Mouse (Mus musculus): ENCODE results near the gene Nos1. TPM values are rescaled to one million over a fixed set of nuclear protein-coding genes. Genes with fewer than 3 reads are reported as not detected.

Gene Nos1
- polyA plus RNA-seq, 2 experiments, result 0.41 to 0.70 TPM

DNA sequence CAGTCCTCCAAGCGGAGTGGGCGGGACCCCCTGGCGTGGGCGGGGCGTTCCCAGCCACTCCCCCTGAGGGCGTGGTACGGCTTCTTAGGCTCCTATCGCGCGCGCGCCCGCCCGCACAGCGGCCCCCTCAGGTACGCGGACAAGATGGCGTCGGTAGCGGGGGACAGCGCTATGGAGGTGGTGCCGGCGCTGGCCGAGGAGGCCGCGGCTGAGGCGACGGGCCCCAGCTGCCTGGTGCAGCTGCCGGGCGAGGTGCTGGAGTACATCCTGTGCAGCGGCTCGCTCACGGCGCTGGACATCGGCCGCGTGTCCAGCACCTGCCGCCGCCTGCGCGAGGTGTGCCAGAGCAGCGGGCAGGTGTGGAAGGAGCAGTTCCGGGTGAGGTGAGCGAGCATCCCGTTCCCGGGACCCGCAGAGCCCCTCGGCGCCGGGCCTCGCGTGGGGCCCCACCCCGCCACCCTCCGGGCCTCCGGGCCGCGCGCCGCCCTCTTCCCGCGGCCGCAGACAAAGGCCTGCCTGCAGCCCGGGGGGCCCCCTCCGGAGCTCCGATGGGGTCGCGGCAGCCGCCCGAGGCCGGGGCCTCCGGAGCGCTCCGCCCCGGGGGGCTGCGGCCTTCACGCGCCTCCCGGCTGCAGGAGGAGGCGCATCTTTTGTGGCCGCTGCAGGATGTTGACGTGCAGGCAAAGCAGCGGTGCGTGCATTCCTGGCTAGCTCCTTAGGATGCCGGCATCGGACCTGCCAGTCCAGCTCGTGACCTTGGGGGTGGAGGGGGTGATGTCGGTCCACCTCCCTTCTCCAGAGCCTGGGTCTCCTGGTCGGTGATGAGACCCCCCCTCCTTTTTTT lies 196.0 kb downstream of the Nos1 start, which contains the start of gene Fbxo21:
Fbxo21 (plus strand) TSS at position 74 of the 844 bp plus-strand sequence.
- Histone ChIP-seq H3K27ac (replicated peaks; ENCODE audit: low read depth, low read length) (peak within 1 kb of the TSS; percentile 76), H3K9ac (ENCODE audit: low read depth, low read length, severe bottlenecking) (peak within 1 kb of the TSS; percentile 92), H3K9me3 (ENCODE audit: control insufficient read depth, low read length) (no peaks in the 10 kb centered on the region), H3K4me3 (replicated peaks; ENCODE audit: low read length) (peak within 1 kb of the TSS; percentile 99), H3K36me3 (ENCODE audit: control insufficient read depth, insufficient read depth, low read length) (peaks cover 24% of the 10 kb centered on the region), H3K27me3 (ENCODE audit: control insufficient read depth, insufficient read depth, low read length) (no peaks in the 10 kb centered on the region), H3K4me1 (ENCODE audit: control insufficient read depth, insufficient read depth, low read length) (peaks cover 9% of the 10 kb centered on the region), H3K4me2 (replicated peaks; ENCODE audit: low read depth, low read length, severe bottlenecking) (peak within 1 kb of the TSS; percentile 80)
- peak; percentile 96 for DNase-seq (ENCODE audit: low spot score)
- 0 out of 2 replicates have a peak, but pooled peaks have one; percentile 48 for TF ChIP-seq POLR2A (IDR thresholded peaks at IDR 0.05; ENCODE audit: borderline replicate concordance, extremely low read depth, insufficient read depth, insufficient read length)
- under 1% methylated on average over 51 of the region's 88 CpGs for WGBS
- ATAC-seq (ENCODE audit: low FRiP score, low read depth), result peak; percentile 94

DNA sequence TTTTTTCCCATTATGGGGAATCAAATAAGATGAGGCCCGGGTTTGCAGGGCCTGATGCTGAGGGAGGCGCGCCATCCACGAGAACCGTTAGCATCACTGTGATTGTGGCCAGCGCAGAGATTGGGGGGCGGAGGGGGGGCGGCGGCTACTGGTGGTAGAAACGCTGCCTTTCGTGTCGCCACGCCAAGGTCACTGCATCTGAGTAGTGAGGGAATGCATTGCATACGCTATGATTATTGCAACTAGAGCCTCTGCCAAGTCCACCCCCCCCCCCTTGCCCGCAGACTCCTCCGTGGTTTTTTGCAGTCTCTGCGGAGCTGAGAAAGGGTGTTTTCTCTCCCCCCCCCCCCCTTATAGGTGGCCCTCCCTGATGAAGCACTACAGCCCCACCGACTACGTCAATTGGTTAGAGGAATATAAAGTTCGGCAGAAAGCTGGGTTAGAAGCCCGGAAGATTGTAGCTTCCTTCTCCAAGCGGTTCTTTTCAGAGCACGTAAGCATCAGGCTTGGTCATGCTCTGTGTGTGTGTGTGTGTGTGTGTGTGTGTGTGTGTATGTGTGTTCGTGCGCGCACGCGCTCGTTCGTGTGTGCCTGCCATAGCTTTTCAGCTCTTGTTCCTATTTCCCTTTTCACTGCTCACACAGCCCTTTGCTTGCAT lies 196.8 kb downstream of the Nos1 start:
- Histone ChIP-seq H3K9ac (ENCODE audit: low read depth, low read length, severe bottlenecking) (peak overlapping the region; percentile 92), H3K4me3 (replicated peaks; ENCODE audit: low read length) (peak overlapping the region; percentile 99), H3K4me2 (replicated peaks; ENCODE audit: low read depth, low read length, severe bottlenecking) (peak overlapping the region; percentile 80), H3K27me3 (ENCODE audit: control insufficient read depth, insufficient read depth, low read length) (no peaks in the 10 kb centered on the region), H3K27ac (replicated peaks; ENCODE audit: low read depth, low read length) (no peak overlapping the region; the same call in 1 of the 2 replicates), H3K4me1 (ENCODE audit: control insufficient read depth, insufficient read depth, low read length) (peaks cover 9% of the 10 kb centered on the region), H3K9me3 (ENCODE audit: control insufficient read depth, low read length) (no peaks in the 10 kb centered on the region), H3K36me3 (ENCODE audit: control insufficient read depth, insufficient read depth, low read length) (peaks cover 30% of the 10 kb centered on the region)
- no peak for TF ChIP-seq POLR2A (IDR thresholded peaks at IDR 0.05; ENCODE audit: borderline replicate concordance, extremely low read depth, insufficient read depth, insufficient read length)
- WGBS, result 16% methylated on average over 27 of the region's 30 CpGs
- DNase-seq (ENCODE audit: low spot score) (peak; percentile 20), ATAC-seq (ENCODE audit: low FRiP score, low read depth) (no peak)

DNA sequence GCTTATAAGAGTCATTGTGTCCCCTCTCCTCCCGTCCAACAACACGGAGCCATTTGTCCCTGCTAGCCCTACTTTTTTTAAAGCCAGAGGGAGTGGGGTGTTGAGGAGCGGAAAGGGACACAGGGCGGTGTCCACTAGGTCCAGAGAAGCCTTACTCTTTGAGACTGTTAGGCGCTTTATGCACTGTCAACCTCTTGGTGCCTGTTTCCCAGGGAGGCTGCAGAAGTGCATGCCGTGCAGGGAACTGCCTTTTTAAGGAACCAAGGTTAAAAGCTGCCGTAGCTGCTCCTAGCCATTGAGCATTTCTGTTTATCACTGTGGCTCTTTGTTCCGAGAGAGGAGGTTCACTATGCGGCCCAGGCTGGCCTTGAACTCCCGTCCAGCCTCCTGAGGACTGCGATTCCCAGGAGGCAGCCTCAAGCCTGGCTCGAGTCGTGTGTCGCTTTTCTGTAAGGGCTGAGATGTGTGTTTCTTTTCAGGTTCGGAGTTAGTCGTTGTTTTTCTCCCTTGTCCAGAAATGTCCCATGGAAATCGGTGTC lies 197.4 kb downstream of the Nos1 start:
- H3K9me3 ChIP-seq (ENCODE audit: control insufficient read depth, low read length), result no peaks in the 10 kb centered on the region
- peak overlapping the region; percentile 13; the same call in 1 of the 2 replicates for H3K27ac ChIP-seq (replicated peaks; ENCODE audit: low read depth, low read length)
- H3K4me2 ChIP-seq (replicated peaks; ENCODE audit: low read depth, low read length, severe bottlenecking), result peak overlapping the region; percentile 80
- peaks cover 35% of the 10 kb centered on the region for H3K36me3 ChIP-seq (ENCODE audit: control insufficient read depth, insufficient read depth, low read length)
- peak overlapping the region; percentile 92 for H3K9ac ChIP-seq (ENCODE audit: low read depth, low read length, severe bottlenecking)
- ATAC-seq (ENCODE audit: low FRiP score, low read depth), result no peak
- 52% methylated on average over 17 of the region's 17 CpGs for WGBS
- peak overlapping the region; percentile 99 for H3K4me3 ChIP-seq (replicated peaks; ENCODE audit: low read length)
- H3K27me3 ChIP-seq (ENCODE audit: control insufficient read depth, insufficient read depth, low read length), result no peaks in the 10 kb centered on the region
- no peak for DNase-seq (ENCODE audit: low spot score)
- H3K4me1 ChIP-seq (ENCODE audit: control insufficient read depth, insufficient read depth, low read length), result peaks cover 9% of the 10 kb centered on the region
- no peak for TF ChIP-seq POLR2A (IDR thresholded peaks at IDR 0.05; ENCODE audit: borderline replicate concordance, extremely low read depth, insufficient read depth, insufficient read length)

DNA sequence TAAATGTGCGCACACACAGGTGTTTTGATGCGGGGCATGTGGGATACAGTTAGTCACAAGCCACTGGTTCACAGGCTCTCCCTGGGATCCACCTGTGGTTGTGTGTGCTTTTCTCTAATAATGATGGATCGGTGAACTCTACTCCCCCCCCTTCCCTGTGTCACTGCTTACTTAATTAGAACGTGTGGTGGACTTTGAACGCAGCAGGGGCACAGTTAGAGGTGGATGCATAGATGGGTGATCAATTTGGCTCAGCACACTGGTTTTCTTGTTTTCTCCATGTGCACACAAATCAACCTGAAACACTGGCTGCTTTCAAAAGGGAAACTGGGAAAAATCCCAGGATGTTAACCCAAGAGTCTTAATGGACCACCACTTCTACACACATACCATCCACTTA lies 198.2 kb downstream of the Nos1 start:
- Histone ChIP-seq H3K9me3 (ENCODE audit: control insufficient read depth, low read length) (no peaks in the 10 kb centered on the region), H3K27ac (replicated peaks; ENCODE audit: low read depth, low read length) (no peak overlapping the region), H3K4me1 (ENCODE audit: control insufficient read depth, insufficient read depth, low read length) (peaks cover 9% of the 10 kb centered on the region), H3K27me3 (ENCODE audit: control insufficient read depth, insufficient read depth, low read length) (no peaks in the 10 kb centered on the region), H3K36me3 (ENCODE audit: control insufficient read depth, insufficient read depth, low read length) (peaks cover 43% of the 10 kb centered on the region), H3K9ac (ENCODE audit: low read depth, low read length, severe bottlenecking) (no peak overlapping the region), H3K4me2 (replicated peaks; ENCODE audit: low read depth, low read length, severe bottlenecking) (no peak overlapping the region), H3K4me3 (replicated peaks; ENCODE audit: low read length) (no peak overlapping the region)
- TF ChIP-seq POLR2A (IDR thresholded peaks at IDR 0.05; ENCODE audit: borderline replicate concordance, extremely low read depth, insufficient read depth, insufficient read length), result no peak
- ATAC-seq (ENCODE audit: low FRiP score, low read depth) (no peak), DNase-seq (ENCODE audit: low spot score) (no peak)
- 71% methylated on average over 5 of the region's 5 CpGs for WGBS

DNA sequence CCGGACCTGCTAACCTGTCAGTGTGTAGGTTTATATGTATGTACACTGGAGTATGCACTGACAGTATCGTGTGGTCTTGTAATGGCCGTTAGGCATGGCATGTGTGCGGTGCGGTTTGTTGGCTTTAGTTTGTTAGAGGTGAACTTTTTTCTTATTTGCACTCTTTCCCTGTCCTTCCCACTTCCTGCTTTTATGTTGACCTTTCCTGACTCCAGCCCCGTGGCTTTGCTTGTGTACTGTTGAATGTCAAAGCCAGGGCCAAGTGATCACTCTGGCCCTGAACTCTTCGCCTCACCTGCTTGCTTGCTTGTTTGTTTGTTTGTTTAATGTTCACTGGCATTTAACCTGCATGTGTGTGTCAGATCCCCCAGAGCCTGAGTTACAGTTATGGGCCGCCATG lies 200.1 kb downstream of the Nos1 start:
- 90% methylated on average over 8 of the region's 8 CpGs for WGBS
- ATAC-seq (ENCODE audit: low FRiP score, low read depth), result no peak
- H3K4me1 ChIP-seq (ENCODE audit: control insufficient read depth, insufficient read depth, low read length), result peaks cover 9% of the 10 kb centered on the region
- no peak overlapping the region for H3K9ac ChIP-seq (ENCODE audit: low read depth, low read length, severe bottlenecking)
- no peak overlapping the region for H3K4me3 ChIP-seq (replicated peaks; ENCODE audit: low read length)
- no peak overlapping the region for H3K4me2 ChIP-seq (replicated peaks; ENCODE audit: low read depth, low read length, severe bottlenecking)
- peaks cover 49% of the 10 kb centered on the region for H3K36me3 ChIP-seq (ENCODE audit: control insufficient read depth, insufficient read depth, low read length)
- no peaks in the 10 kb centered on the region for H3K27me3 ChIP-seq (ENCODE audit: control insufficient read depth, insufficient read depth, low read length)
- H3K27ac ChIP-seq (replicated peaks; ENCODE audit: low read depth, low read length), result no peak overlapping the region
- no peaks in the 10 kb centered on the region for H3K9me3 ChIP-seq (ENCODE audit: control insufficient read depth, low read length)
- TF ChIP-seq POLR2A (IDR thresholded peaks at IDR 0.05; ENCODE audit: borderline replicate concordance, extremely low read depth, insufficient read depth, insufficient read length), result no peak
- no peak for DNase-seq (ENCODE audit: low spot score)
